Mouse (Mus musculus) heart, embryonic 14.5 days (tissue): ENCODE results near the gene Serpinb9c. TPM values are rescaled to one million over a fixed set of nuclear protein-coding genes. Genes with fewer than 3 reads are reported as not detected.

Experiments
- polyA plus RNA-seq: library from polyadenylated mRNA; unstranded; fragments of >200 nt; fragmentation: Nextera tagmentation; extraction: Ambion mirVana; gene quantifications from 2 replicates; pipeline ENCODE4 v1.2.1, GENCODE M21; 2014

The Serpinb9c gene
- polyA plus RNA-seq, 1 experiment from 2014 or later = not detected

Other genes starting within 250 kb of the Serpinb9c start
- gene Serpinb6b, start 194.5 kb downstream of the Serpinb9c start, polyA plus RNA-seq = 22.0 and 23.9 TPM in 2 replicates
- 7.0 and 9.0 TPM in 2 replicates for gene Serpinb9, start 156.5 kb downstream of the Serpinb9c start, polyA plus RNA-seq
- 0.39 TPM in 2 replicates for gene Serpinb9b, start 132.3 kb downstream of the Serpinb9c start, polyA plus RNA-seq
- gene Serpinb1b, start 81.2 kb downstream of the Serpinb9c start, polyA plus RNA-seq = 0.11 TPM in 1 of 2 replicates, not detected in the other
- gene Serpinb9d, start 33.2 kb upstream of the Serpinb9c start, polyA plus RNA-seq = not detected in 2 replicates
- not detected in 2 replicates for gene Serpinb9e, start 89.9 kb upstream of the Serpinb9c start, polyA plus RNA-seq
- not detected in 2 replicates for gene Serpinb9f, start 164.3 kb upstream of the Serpinb9c start, polyA plus RNA-seq
- not detected in 2 replicates for gene Gm11397, start 236.0 kb upstream of the Serpinb9c start, polyA plus RNA-seq